Mouse (Mus musculus): ENCODE results near the gene Gm8890. TPM values are rescaled to one million over a fixed set of nuclear protein-coding genes. Genes with fewer than 3 reads are reported as not detected.
"Not testable (repeated sequence)": the region's sequence is repeated elsewhere in the genome, so short reads cannot be mapped to it uniquely, and the experiment has no call there.

Gm8890 gene
- not detected for total RNA-seq (2021)
- long read RNA-seq, experiment 1 = 0 reads
- long read RNA-seq, experiment 2 = 0 reads

DNA sequence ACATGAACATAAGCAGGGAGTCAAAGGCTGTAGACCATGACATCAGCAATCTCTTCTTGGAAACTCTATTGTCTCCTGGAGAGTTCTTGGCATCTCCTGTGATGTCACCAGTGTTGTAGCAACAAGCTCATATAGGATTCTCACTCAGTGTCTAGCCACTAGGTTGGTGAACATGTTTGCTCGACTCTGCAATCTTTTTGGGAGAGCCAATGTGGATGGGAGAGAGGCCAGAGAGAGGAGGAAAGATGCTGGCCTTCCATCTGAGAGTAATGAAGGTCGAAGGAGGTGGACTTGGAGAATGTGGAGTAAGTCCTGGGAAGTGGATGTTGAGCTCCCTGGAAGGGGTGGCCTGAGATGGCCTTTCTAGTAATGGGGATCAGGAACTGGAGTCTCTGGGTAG is at the start of gene Gm8890:
Gene Gm8890 (plus strand): TSS at position 301 of the 400 bp plus-strand sequence.
- DNase-seq (ENCODE audit: low spot score in 2 of 2) = not testable (repeated sequence)

DNA sequence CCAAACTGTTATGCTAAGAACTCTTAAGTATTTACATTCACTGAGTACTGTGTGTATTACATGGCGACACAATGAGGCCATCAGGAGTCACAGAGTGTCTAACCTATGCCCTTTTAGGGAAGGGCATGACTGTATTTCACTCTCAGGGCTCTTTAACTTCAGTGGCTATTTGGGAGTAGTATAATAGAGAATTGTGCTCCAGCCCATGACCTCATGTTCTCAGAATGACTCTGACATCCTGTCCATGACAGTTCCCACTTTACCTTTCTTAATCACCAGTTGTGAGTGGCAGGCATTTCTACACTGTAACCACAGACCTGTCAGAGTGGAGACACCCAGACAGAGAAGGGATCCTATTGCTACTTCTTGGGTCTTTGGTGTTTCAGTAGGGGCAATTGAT is 388 bp downstream of the Gm8890 start:
- DNase-seq (ENCODE audit: low spot score in 2 of 2) = not testable (repeated sequence)

Other genes with a start within 250 kb of the Gm8890 start
- gene Gm8879, start 128.4 kb upstream of the Gm8890 start, total RNA-seq (2021) = not detected
- gene Gm5861, start 73.0 kb upstream of the Gm8890 start, total RNA-seq (2021) = not detected
- gene Speer1, start 85.5 kb downstream of the Gm8890 start, total RNA-seq (2021) = not detected
- gene Gm8897, start 160.4 kb downstream of the Gm8890 start, total RNA-seq (2021) = not detected
- gene Gm8906, start 246.7 kb downstream of the Gm8890 start, total RNA-seq (2021) = not detected